Mouse (Mus musculus) NIH3T3 (cell line): ENCODE measurements around the gene Parp3.
A peak's percentile ranks its signal among the peaks of the same experiment; 100 is the strongest.
"Not testable (repeated sequence)": the region's sequence is repeated elsewhere in the genome, so short reads cannot be mapped to it uniquely, and the experiment has no call there.

Experiments used
- DNase-seq: peaks from one replicate; pipeline ENCODE4 v3.0.0-alpha.2; 2012; ENCODE audit warnings: low read depth

Parp3 gene

GRCm38 (mm10) chr9:106476924-106477484 lies at the start of gene Parp3:
TSS of gene Parp3 (minus strand) at chr9:106476949.
- peak; percentile 99 for DNase-seq

- no peak for DNase-seq
These were observed 43.2 kb upstream of the Parp3 start for GRCm38 (mm10) chr9:106519909-106520308.

- DNase-seq = no peak
These were observed 42.7 kb upstream of the Parp3 start for GRCm38 (mm10) chr9:106519433-106519832.

- no peak for DNase-seq
These were observed 37.5 kb upstream of the Parp3 start, which contains the start of gene Iqcf5 for GRCm38 (mm10) chr9:106514273-106514672. TSS of gene Iqcf5 (plus strand) at chr9:106514573.

GRCm38 (mm10) chr9:106513566-106513965 lies 36.8 kb upstream of the Parp3 start:
- no peak for DNase-seq

- DNase-seq = no peak
These were observed 36.1 kb upstream of the Parp3 start for GRCm38 (mm10) chr9:106512729-106513450.

GRCm38 (mm10) chr9:106509356-106509755 lies 32.6 kb upstream of the Parp3 start:
- no peak for DNase-seq

- no peak for DNase-seq
These were observed 27.5 kb upstream of the Parp3 start for GRCm38 (mm10) chr9:106504246-106504645.

GRCm38 (mm10) chr9:106501846-106502245 lies 25.1 kb upstream of the Parp3 start:
- DNase-seq = no peak

- peak; percentile 19 for DNase-seq
These were observed 22.9 kb upstream of the Parp3 start, which contains the start of gene Iqcf1 for GRCm38 (mm10) chr9:106499667-106500066. TSS of gene Iqcf1 (plus strand) at chr9:106499967.

GRCm38 (mm10) chr9:106487602-106488001 lies 10.9 kb upstream of the Parp3 start:
- not testable (repeated sequence) for DNase-seq

- no peak for DNase-seq
These were observed 8.3 kb upstream of the Parp3 start for GRCm38 (mm10) chr9:106485076-106485475.

GRCm38 (mm10) chr9:106483606-106484005 lies 6.9 kb upstream of the Parp3 start:
- DNase-seq = no peak

- DNase-seq = no peak
These were observed 6.4 kb upstream of the Parp3 start for GRCm38 (mm10) chr9:106483136-106483535.

- no peak for DNase-seq
These were observed 5.9 kb upstream of the Parp3 start for GRCm38 (mm10) chr9:106482578-106483115.

- no peak for DNase-seq
These were observed 4.9 kb upstream of the Parp3 start for GRCm38 (mm10) chr9:106481676-106482075.

GRCm38 (mm10) chr9:106481075-106481474 lies 4.3 kb upstream of the Parp3 start:
- DNase-seq = no peak

GRCm38 (mm10) chr9:106480541-106480940 lies 3.8 kb upstream of the Parp3 start:
- DNase-seq = no peak

GRCm38 (mm10) chr9:106478101-106478500 lies 1.4 kb upstream of the Parp3 start:
- no peak for DNase-seq

GRCm38 (mm10) chr9:106477649-106478048 lies 900 bp upstream of the Parp3 start:
- no peak for DNase-seq

GRCm38 (mm10) chr9:106476002-106476923 lies 486 bp downstream of the Parp3 start:
- DNase-seq = peak; percentile 91

GRCm38 (mm10) chr9:106475663-106476001 lies 1.1 kb downstream of the Parp3 start, which contains the start of gene Rrp9:
TSS of gene Rrp9 (plus strand) at chr9:106475963.
- DNase-seq = no peak
